Mouse (Mus musculus) G1E-ER4 (cell line): ENCODE measurements around the gene Tmub2. TPM values are rescaled to one million over a fixed set of nuclear protein-coding genes. Genes with fewer than 3 reads are reported as not detected.

Experiments used
- GATA1 ChIP-seq: IDR thresholded peaks from one replicate; pipeline ENCODE4 v1.8.0; 2012; ENCODE audit warnings: low read length, inconsistent platforms
- polyA plus RNA-seq: library from polyadenylated mRNA; stranded (reverse); fragments of >175 nt; gene quantifications from 2 replicates; pipeline ENCODE4 v1.2.3, GENCODE M21; 2012

The Tmub2 gene
- 35.4 and 44.5 TPM in 2 replicates for polyA plus RNA-seq

GRCm38 (mm10) chr11:102284501-102285094 is at the start of gene Tmub2:
Tmub2 (plus strand) TSS chr11:102284931.
- no peak for TF ChIP-seq GATA1

GRCm38 (mm10) chr11:102236022-102236421 is 48.7 kb upstream of the Tmub2 start:
- TF ChIP-seq GATA1: no peak

- no peak for TF ChIP-seq GATA1
These were observed 44.1 kb upstream of the Tmub2 start for GRCm38 (mm10) chr11:102240636-102241035.

DNA sequence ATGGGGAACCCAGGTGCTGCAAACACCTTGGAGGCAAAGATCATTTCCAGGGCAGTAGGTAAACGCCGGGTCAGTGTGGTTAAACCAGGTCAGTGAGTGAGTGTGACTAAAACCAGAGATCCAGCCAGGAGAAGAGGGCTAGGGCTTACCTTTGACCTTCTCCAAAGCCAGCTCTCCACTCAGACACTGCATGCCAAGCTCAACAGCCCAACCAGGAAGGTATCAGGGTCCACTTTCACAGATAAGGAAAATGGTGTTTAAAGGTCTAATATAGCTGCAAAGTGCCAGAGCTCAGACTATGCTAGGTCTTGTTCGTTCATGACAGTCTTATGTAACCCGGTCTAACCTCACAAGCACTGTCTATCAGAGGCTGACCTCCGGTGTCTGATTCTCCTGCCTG is 43.5 kb upstream of the Tmub2 start:
- no peak for TF ChIP-seq GATA1

GRCm38 (mm10) chr11:102241874-102242273 is 42.9 kb upstream of the Tmub2 start:
- no peak for TF ChIP-seq GATA1

DNA sequence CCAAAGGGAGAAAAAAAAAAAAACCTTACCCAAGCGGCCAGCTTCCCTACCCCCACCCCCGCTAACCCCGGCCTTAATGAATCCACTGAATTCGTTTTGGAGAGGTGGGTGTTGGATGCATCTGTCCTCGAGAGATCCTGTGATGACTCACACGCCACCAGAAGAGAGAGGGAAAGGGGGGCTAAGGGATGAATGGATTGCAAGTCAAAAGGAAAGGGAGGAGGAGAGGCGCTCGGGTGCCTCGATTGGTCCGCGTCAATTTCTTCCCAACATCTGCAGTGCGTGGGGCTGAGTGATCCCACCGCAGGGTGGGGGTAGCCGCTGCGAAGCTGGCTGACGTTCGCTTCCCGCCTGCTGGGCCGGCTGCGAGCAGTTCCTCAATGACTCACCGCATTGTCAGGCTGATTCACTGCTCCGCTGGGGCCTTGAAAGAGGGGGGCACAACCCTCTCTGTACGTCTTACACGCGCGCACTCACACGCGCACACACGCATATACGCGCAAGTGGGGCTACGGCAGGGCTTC is 39.7 kb upstream of the Tmub2 start:
- no peak for TF ChIP-seq GATA1

DNA sequence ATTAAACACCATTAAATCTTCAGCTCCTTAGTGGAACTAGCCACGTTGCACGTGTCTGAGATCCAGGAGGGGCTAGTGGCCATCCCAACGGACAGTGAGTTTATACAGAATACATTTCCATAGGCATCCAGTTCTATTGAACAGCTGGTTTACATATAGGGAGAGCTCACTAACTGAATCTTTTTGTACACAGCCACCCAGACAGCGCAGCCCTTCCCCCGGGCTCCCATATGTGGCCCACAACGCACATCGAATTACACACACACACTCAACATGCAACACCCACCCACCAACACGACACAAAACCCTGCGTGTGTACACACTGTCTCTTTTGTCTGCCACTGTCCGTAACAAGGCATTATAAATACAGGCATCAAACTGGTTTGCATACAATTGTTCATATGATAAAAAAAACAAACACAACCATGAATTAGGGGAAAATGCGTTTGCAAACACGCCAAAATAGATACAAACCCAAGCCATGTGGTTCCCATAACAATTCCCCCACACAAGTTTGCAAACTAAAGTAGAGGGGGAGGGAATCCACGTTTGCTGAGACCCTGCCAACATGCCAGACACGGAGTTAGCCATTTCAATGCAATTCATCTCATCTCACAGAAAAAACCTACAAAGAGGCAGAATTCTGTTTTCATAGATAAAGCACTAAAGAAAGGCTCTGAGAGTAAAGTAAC is 39.0 kb upstream of the Tmub2 start:
- TF ChIP-seq GATA1: no peak

DNA sequence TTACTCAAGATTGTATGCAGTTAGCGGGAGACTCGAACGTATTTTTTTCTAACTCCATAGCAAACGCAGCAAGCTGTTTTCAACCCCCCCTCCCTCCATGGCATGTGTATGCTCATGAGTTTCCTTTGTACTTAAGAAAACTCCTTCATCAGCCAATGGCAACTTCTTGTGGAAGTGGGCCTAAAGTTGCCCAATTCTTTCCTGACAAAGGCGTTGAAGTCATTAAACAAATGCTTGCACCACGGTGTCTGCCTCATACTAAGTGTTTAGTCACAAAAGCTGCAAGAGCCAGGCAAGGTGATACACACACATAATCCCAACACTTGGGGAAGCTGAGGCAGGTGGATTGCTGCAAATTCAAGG is 38.5 kb upstream of the Tmub2 start:
- no peak for TF ChIP-seq GATA1

DNA sequence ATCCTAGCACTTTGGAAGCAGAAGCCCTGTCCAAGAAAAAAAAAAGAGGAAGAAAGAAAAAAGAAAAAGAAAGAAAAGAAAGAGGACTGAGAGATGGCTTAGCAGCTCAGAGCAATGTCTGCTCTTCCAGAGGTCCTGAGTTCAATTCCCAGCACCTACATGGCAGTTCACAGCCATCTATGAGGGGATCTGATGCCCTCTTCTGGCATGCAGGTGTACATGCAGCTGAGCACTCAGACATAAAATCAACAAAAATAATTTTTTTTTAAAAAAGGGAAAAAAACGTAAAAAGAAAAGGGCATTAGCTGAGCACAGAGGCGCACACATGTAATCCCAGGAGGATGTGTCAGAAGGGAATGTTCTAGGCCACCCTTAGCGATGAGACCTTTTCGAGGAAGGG is 37.9 kb upstream of the Tmub2 start:
- no peak for TF ChIP-seq GATA1

DNA sequence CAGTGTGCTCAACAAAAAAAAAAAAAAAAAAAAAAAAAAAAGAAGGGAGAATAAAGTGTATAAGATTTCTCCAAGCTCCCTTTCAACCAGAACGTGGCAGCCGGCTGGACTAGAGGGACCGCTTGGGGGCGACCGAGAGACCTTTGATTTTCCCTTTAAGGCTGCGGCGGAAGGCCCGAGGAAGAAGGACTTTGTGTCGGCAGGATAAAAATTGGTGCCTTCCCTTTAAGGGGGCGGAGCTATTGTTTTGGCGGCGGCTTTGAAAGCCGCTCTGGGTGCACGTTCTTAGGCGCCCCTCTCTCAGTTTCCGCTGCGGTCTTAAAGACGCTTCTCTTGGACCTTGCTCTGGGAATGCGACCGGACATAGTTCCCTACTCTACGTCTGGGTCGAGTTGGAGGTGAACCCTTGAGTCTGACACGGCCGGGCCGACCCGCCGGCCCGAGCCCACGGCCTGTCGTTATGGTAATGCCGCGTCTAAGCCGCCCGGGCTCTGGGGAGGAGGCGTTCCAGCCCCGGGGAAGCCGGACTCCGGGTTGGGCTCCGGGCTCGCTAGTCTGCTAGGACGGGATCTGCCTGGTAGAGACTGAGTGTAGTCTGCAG is 36.0 kb upstream of the Tmub2 start, which contains the start of gene BC030867:
Gene BC030867 (plus strand): TSS at position 253 of the 601 bp plus-strand sequence.
- no peak for TF ChIP-seq GATA1

DNA sequence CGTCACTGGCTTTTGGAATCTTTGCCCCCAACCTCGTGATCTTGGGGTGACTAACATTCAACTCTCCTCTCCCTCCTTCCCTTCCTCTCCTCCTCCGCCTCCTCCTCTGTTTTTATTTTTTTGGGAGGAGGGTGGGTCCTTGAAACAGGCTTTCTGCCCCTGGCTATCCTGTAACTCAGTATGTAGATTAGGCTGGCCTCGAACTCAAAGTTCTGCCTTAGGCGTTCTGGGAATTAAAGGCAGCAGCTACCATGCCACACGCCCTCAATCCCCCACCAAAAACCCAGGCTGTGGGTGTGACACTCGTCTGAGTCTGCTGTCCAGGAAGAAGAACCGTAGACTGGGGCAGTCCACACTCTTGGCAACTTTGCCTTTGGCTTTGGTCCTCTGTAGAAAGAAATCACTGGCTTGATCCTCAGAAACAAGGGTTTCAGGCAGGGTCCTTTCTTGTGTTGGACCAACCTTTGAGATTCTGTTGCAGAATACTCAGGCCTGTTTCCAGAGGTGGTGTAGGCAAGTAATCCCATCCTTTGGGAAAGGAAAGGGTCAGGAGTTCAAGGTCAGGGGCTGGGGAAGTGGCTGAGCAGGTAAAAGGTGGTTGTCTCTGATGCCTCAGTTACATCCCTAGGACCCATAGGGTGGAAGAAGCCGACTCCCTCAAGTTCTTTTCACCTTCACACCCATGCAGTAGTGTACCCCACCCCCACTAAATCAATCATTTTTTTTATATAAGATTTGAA is 35.2 kb upstream of the Tmub2 start:
- TF ChIP-seq GATA1: no peak

- TF ChIP-seq GATA1: no peak
These were observed 27.2 kb upstream of the Tmub2 start for GRCm38 (mm10) chr11:102257514-102257913.

- no peak for TF ChIP-seq GATA1
These were observed 26.6 kb upstream of the Tmub2 start for GRCm38 (mm10) chr11:102258095-102258494.

- TF ChIP-seq GATA1: no peak
These were observed 26.2 kb upstream of the Tmub2 start for GRCm38 (mm10) chr11:102258521-102258920.

DNA sequence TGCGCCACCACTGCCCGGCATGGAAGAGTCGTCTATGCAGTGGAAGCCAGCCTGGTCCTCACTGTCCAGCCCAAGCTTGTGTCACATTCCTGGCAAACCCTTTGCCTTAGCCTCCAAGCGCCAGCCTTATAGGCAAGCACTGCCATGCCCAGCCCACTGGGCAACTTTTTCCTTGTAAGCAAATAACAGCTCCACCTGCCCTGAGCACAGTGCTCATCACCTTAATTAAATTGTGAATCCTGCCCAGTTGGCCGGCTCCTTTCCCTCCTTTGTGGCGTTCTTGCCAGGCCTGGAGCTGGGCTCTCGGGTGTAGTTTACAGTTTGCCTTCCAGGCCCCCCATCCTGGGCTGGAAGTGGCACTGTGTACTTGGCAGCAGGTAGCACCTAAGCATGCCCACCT is 21.5 kb upstream of the Tmub2 start:
- TF ChIP-seq GATA1: no peak

DNA sequence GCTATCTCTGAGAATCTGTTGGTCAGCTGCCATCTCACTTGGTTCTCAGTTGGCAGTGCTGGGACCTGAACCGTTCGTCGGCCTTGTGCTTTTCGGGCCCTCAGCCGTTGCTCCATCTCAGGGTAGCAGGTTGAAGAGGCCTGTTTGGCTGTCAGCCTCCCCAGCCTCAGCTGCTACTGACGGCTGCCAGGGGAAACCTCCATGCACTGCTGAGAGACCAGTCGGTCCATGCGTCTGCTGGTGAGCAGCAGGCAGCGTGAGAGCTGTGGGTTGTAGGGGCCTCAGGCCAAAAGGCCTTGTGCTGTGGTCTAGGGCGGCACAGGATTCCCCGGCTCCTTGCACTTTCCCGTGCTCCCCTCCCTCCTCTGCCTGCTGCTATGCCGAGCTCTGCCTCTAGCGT is 18.9 kb upstream of the Tmub2 start:
- no peak for TF ChIP-seq GATA1
